Mouse (Mus musculus) left cerebral cortex, adult 9 months (tissue): ENCODE data around the gene Olfr898.

ENCODE experiments used
- DNase-seq, 2 experiments: peaks; one replicate each; pipeline ENCODE4 v3.0.0; 2022; ENCODE audit warnings: low spot score in 2 of 2

Olfr898 gene

GRCm38 (mm10) chr9:38348111-38348510, at the start of gene Olfr898:
TSS of gene Olfr898 (plus strand) at chr9:38348411.
- no peak for DNase-seq

- DNase-seq = no peak
Measured at GRCm38 (mm10) chr9:38328760-38329159, 19.5 kb upstream of the Olfr898 start, which contains the start of gene Olfr25. TSS of gene Olfr25 (plus strand) at chr9:38329060.

DNA sequence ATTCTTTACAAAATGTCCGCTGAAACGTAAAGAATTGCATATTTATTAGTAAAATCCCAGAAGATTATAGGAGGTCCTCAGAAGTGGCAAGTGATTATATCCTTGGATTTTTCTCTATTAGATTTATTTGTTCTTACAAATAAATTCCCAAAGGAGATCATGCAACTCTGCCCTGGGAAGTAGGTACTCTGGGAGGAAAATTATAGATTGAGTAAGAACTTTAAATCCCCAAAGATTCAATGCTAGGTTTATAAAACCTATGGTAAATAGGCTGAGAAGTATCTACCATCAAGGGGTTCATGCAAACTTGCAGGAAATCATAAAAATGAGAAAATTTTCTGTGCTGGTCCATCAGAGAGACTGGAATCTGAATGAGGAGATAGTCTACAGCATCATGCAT, 18.4 kb downstream of the Olfr898 start, which contains the start of gene Olfr250:
TSS of gene Olfr250 (plus strand) at position 301 of the 400 bp plus-strand sequence.
- DNase-seq = no peak

GRCm38 (mm10) chr9:38376786-38377185, 28.6 kb downstream of the Olfr898 start, which contains the start of gene Olfr251:
TSS of gene Olfr251 (plus strand) at chr9:38377086.
- no peak for DNase-seq

GRCm38 (mm10) chr9:38401398-38401797, 53.2 kb downstream of the Olfr898 start, which contains the start of gene Olfr147:
TSS of gene Olfr147 (plus strand) at chr9:38401698.
- DNase-seq = no peak
